In the genomic region with DNA sequence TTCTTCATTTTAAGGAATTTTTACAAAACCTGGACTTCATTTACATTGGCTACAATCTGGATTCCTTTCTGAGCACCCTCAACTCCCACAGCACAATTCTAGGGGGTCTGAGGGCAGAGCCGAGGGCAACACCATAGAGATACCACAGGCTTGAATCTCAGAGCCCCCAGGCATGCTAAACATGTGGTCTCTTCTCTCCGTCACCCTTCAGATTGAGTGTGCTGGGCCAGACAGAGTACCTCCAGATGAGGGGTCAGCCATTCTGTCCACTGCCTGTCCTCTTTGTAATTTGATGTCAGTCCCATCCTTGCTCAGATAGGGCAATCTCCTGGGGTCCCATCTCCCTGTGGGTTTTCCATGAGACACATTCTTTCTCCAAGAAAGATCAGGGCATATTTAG, we compare ENCODE assay signal across 14 mouse cellular contexts. TPM values are rescaled to one million over a fixed set of nuclear protein-coding genes. Genes with fewer than 3 reads are reported as not detected.
A peak's percentile ranks its signal among the peaks of the same experiment; 100 is the strongest.
DNase-seq lines count a peak whose midpoint lies in the region; ATAC-seq and TF ChIP-seq lines count a peak whose summit lies in the region.
"Had no signal": no experiment of that assay in that cellular context is flagged by ENCODE, and none has a peak within 500 bp of the region (broad histone marks: within the 10 kb centered on the region; RNA-seq: fewer than 3 reads in every experiment).

No protein-coding gene starts in this region.

- ATAC-seq in kidney, embryonic 16.5 days (ENCODE audit: low FRiP score, low TSS enrichment), result 0 out of 2 replicates have a peak, but pooled peaks have one; percentile 32
- ATAC-seq in forebrain, embryonic 13.5 days, result no peak
- ATAC-seq in hindbrain, postnatal 0 days, result no peak
- no peak for ATAC-seq in neural tube, embryonic 13.5 days (ENCODE audit: low read depth)
- ATAC-seq in erythroblast, adult 5-6 weeks (replicated peaks; ENCODE audit: low FRiP score, poor library complexity, severe bottlenecking), result no peak
- no peak for ATAC-seq in heart, embryonic 12.5 days (ENCODE audit: insufficient number of reproducible peaks, low FRiP score)

- H3K27ac ChIP-seq in kidney, embryonic 16.5 days (ENCODE audit: low read length), result no peak overlapping the region
- peak overlapping the region; percentile 88 for H3K27ac ChIP-seq in forebrain, embryonic 13.5 days
- peak overlapping the region; percentile 45 for H3K27ac ChIP-seq in hindbrain, postnatal 0 days
- H3K27ac ChIP-seq in neural tube, embryonic 13.5 days (replicated peaks), result peak overlapping the region; percentile 72
- no peak overlapping the region for H3K27ac ChIP-seq in heart, embryonic 12.5 days (ENCODE audit: poor library complexity, severe bottlenecking)
- H3K27ac ChIP-seq: embryonic facial prominence, embryonic 13.5 days; heart, adult 2 months; kidney, embryonic 15.5 days; limb, embryonic 13.5 days had no signal

- H3K4me3 ChIP-seq in kidney, embryonic 16.5 days (ENCODE audit: low read length), result no peak overlapping the region
- H3K4me3 ChIP-seq in forebrain, embryonic 13.5 days, result no peak overlapping the region
- no peak overlapping the region for H3K4me3 ChIP-seq in hindbrain, postnatal 0 days (ENCODE audit: low read length)
- no peak overlapping the region for H3K4me3 ChIP-seq in neural tube, embryonic 13.5 days
- H3K4me3 ChIP-seq in heart, embryonic 12.5 days, result no peak overlapping the region
- H3K4me3 ChIP-seq: embryonic facial prominence, embryonic 13.5 days; heart, adult 2 months; kidney, embryonic 15.5 days; limb, embryonic 13.5 days had no signal

- H3K27me3 ChIP-seq in kidney, embryonic 16.5 days (ENCODE audit: insufficient read depth, low read length), result no peaks in the 10 kb centered on the region
- peaks cover 22% of the 10 kb centered on the region for H3K27me3 ChIP-seq in forebrain, embryonic 13.5 days
- H3K27me3 ChIP-seq in hindbrain, postnatal 0 days (ENCODE audit: insufficient read depth, low read length), result no peaks in the 10 kb centered on the region
- peaks cover 11% of the 10 kb centered on the region; the same call in 1 of the 2 replicates for H3K27me3 ChIP-seq in neural tube, embryonic 13.5 days
- no peaks in the 10 kb centered on the region; the same call in 1 of the 2 replicates for H3K27me3 ChIP-seq in heart, embryonic 12.5 days (replicated peaks)
- H3K27me3 ChIP-seq: embryonic facial prominence, embryonic 13.5 days; kidney, embryonic 15.5 days had no signal

- 60% methylated on average over 2 of the region's 2 CpGs for WGBS in kidney, embryonic 16.5 days
- WGBS in forebrain, embryonic 13.5 days, result 62% methylated on average over 2 of the region's 2 CpGs
- WGBS in hindbrain, postnatal 0 days, result 41% methylated on average over 2 of the region's 2 CpGs
- WGBS in neural tube, embryonic 13.5 days, result 29% methylated on average over 2 of the region's 2 CpGs
- 67% methylated on average over 2 of the region's 2 CpGs for WGBS in heart, embryonic 12.5 days

- no peak overlapping the region for H3K9ac ChIP-seq in kidney, embryonic 16.5 days (replicated peaks; ENCODE audit: low read length)
- no peak overlapping the region for H3K9ac ChIP-seq in forebrain, embryonic 13.5 days
- no peak overlapping the region for H3K9ac ChIP-seq in hindbrain, postnatal 0 days (replicated peaks; ENCODE audit: low read length)
- H3K9ac ChIP-seq in neural tube, embryonic 13.5 days, result peak overlapping the region; percentile 17; the same call in 1 of the 2 replicates
- H3K9ac ChIP-seq in heart, embryonic 12.5 days, result no peak overlapping the region
- H3K9ac ChIP-seq: embryonic facial prominence, embryonic 13.5 days; kidney, embryonic 15.5 days had no signal

- H3K36me3 ChIP-seq in kidney, embryonic 16.5 days (ENCODE audit: insufficient read depth, low read length), result no peaks in the 10 kb centered on the region
- no peaks in the 10 kb centered on the region for H3K36me3 ChIP-seq in forebrain, embryonic 13.5 days (ENCODE audit: poor library complexity, severe bottlenecking)
- no peaks in the 10 kb centered on the region for H3K36me3 ChIP-seq in hindbrain, postnatal 0 days (ENCODE audit: insufficient read depth, low read length)
- H3K36me3 ChIP-seq in neural tube, embryonic 13.5 days, result no peaks in the 10 kb centered on the region
- no peaks in the 10 kb centered on the region for H3K36me3 ChIP-seq in heart, embryonic 12.5 days
- H3K36me3 ChIP-seq: kidney, embryonic 15.5 days; limb, embryonic 13.5 days had no signal

- H3K4me2 ChIP-seq in kidney, embryonic 16.5 days (replicated peaks; ENCODE audit: low read depth, low read length), result no peak overlapping the region
- no peak overlapping the region for H3K4me2 ChIP-seq in forebrain, embryonic 13.5 days
- H3K4me2 ChIP-seq in hindbrain, postnatal 0 days (ENCODE audit: low read depth, low read length), result no peak overlapping the region
- H3K4me2 ChIP-seq in neural tube, embryonic 13.5 days, result no peak overlapping the region
- no peak overlapping the region for H3K4me2 ChIP-seq in heart, embryonic 12.5 days
- H3K4me2 ChIP-seq: embryonic facial prominence, embryonic 13.5 days; kidney, embryonic 15.5 days; limb, embryonic 13.5 days had no signal

- DNase-seq in kidney, postnatal 36 days, result no peak
- no peak for DNase-seq in hindbrain, postnatal 0 days (ENCODE audit: low spot score)
- DNase-seq: heart, adult 2 months; lung, adult 18-20 months; right cerebral cortex, postnatal 14 days; thymus, adult 2 months had no signal

- TF ChIP-seq CTCF in hindbrain, postnatal 0 days (IDR thresholded peaks at IDR 0.05; ENCODE audit: low read depth), result no peak

- H3K9me3 ChIP-seq in kidney, embryonic 16.5 days (ENCODE audit: low read length), result no peaks in the 10 kb centered on the region
- H3K9me3 ChIP-seq in forebrain, embryonic 13.5 days (replicated peaks), result no peaks in the 10 kb centered on the region
- no peaks in the 10 kb centered on the region for H3K9me3 ChIP-seq in hindbrain, postnatal 0 days (ENCODE audit: low read length)
- H3K9me3 ChIP-seq in neural tube, embryonic 13.5 days, result no peaks in the 10 kb centered on the region
- no peaks in the 10 kb centered on the region for H3K9me3 ChIP-seq in heart, embryonic 12.5 days (replicated peaks)
- H3K9me3 ChIP-seq: embryonic facial prominence, embryonic 13.5 days; kidney, embryonic 15.5 days; limb, embryonic 13.5 days had no signal

- H3K4me1 ChIP-seq in kidney, embryonic 16.5 days (ENCODE audit: insufficient read depth, low read length), result peaks cover 5% of the 10 kb centered on the region; the same call in 1 of the 2 replicates
- H3K4me1 ChIP-seq in forebrain, embryonic 13.5 days, result peaks cover 47% of the 10 kb centered on the region
- peaks cover 17% of the 10 kb centered on the region for H3K4me1 ChIP-seq in hindbrain, postnatal 0 days (ENCODE audit: insufficient read depth, low read length)
- H3K4me1 ChIP-seq in neural tube, embryonic 13.5 days (replicated peaks), result peaks cover 34% of the 10 kb centered on the region
- H3K4me1 ChIP-seq in heart, embryonic 12.5 days (replicated peaks), result peaks cover 12% of the 10 kb centered on the region; the same call in 1 of the 2 replicates

RNA-seq across cellular contexts. Expression of a gene that starts 31.9 kb away (rescaled TPM):
- polyA plus RNA-seq in kidney, embryonic 16.5 days (2015; fragmentation: Nextera tagmentation; extraction: Ambion mirVana), result 19.2 and 20.5 TPM in 2 replicates
- polyA plus RNA-seq in forebrain, embryonic 13.5 days (2015; fragmentation: Nextera tagmentation; extraction: Ambion mirVana), result 5.0 and 5.2 TPM in 2 replicates
- total RNA-seq in hindbrain, postnatal 0 days (2014; rRNA removed), result 18.4 and 36.5 TPM in 2 replicates
- 27.9 and 29.1 TPM in 2 replicates for polyA plus RNA-seq in hindbrain, postnatal 0 days (2015; fragmentation: Nextera tagmentation; extraction: Ambion mirVana)
- polyA plus RNA-seq in neural tube, embryonic 13.5 days (2015; fragmentation: Nextera tagmentation; extraction: Ambion mirVana), result 6.5 and 9.4 TPM in 2 replicates
- total RNA-seq in erythroblast, adult 5-6 weeks (2015; ENCODE audit: low replicate concordance), result 2.5 and 4.6 TPM in 2 replicates
- total RNA-seq in erythroblast, adult 5-6 weeks (2017; ENCODE audit: low replicate concordance), result 3.6 TPM in 1 of 2 replicates, not detected in the other
- polyA plus RNA-seq in heart, embryonic 12.5 days (2016; fragmentation: Nextera tagmentation; extraction: Ambion mirVana), result 11.5 and 12.3 TPM in 2 replicates

Comparison
In these comparisons a context has a peak if more than half of its experiments do, and no peak if none do; other contexts are left out.
1. H3K27ac ChIP-seq: peak in forebrain, embryonic 13.5 days (single experiment), hindbrain, postnatal 0 days (single experiment) and neural tube, embryonic 13.5 days (single experiment); none in kidney, embryonic 16.5 days (single experiment) and heart, embryonic 12.5 days (single experiment).